Mouse (Mus musculus) cerebellum, adult 18-20 months (tissue): Measurements from ENCODE around the gene Hddc3.
A peak's percentile ranks its signal among the peaks of the same experiment; 100 is the strongest.
"Not testable (repeated sequence)": the region's sequence is repeated elsewhere in the genome, so short reads cannot be mapped to it uniquely, and the experiment has no call there.

Source experiments
- DNase-seq, 2 experiments: peaks; one replicate each; pipeline ENCODE4 v3.0.0; 2021

Gene Hddc3

DNA sequence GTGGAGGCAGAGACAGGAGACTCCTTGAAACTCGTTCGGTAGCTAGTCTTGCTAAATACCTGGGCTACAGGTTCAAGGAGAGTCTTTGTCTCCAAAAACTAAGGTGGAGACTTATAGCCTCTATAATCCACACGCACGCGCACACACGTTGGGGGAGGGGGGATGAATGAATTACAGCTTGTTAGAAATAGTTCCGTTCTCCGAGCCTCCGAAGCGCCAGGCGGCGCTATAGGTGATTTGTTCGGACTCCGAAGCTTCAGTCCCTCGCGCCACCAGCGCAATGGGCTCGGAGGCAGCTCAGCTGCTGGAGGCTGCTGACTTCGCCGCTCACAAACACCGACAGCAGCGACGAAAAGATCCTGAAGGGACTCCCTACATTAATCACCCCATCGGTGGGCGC lies at the start of gene Hddc3:
Gene Hddc3 (plus strand): TSS at position 247 of the 400 bp plus-strand sequence.
- DNase-seq: peak; percentile 95 to 98

DNA sequence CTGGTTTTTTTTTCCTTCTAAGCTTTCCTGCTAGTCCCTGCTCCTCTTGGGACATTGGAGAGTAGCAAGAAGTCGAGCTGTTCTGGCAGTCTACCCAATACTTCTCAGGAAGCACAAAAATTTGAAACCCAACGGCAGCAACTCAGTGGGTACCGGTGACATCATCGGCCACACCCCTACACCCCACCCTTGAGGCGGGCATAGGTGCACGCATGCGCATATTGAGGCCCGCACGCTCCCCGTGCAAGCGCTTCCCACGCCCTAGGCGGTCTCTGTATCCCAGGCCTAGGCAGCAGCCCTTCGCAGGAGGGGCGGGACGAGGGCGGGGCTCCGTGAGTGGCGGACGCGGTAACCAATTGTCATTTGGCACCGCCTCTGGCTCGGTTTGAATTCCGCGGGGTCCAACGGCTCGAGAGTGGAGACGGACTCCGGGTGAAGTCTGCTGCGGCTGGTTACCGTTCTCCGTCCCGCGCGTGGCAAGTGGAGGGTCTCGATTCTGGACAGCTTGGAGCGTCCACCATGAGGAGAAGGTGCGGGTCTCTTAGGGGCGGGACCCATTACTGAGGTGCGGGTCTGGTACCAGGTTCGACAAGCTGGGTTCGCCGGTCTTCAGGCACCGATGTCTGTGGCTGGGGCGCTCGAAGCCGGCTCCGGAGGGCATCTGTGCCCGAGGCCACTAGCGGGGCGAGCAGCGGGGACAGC lies 48.7 kb upstream of the Hddc3 start, which contains the start of gene Prc1:
Gene Prc1 (plus strand): TSS at position 389 of the 702 bp plus-strand sequence.
- DNase-seq: peak; percentile 98 to 99

DNA sequence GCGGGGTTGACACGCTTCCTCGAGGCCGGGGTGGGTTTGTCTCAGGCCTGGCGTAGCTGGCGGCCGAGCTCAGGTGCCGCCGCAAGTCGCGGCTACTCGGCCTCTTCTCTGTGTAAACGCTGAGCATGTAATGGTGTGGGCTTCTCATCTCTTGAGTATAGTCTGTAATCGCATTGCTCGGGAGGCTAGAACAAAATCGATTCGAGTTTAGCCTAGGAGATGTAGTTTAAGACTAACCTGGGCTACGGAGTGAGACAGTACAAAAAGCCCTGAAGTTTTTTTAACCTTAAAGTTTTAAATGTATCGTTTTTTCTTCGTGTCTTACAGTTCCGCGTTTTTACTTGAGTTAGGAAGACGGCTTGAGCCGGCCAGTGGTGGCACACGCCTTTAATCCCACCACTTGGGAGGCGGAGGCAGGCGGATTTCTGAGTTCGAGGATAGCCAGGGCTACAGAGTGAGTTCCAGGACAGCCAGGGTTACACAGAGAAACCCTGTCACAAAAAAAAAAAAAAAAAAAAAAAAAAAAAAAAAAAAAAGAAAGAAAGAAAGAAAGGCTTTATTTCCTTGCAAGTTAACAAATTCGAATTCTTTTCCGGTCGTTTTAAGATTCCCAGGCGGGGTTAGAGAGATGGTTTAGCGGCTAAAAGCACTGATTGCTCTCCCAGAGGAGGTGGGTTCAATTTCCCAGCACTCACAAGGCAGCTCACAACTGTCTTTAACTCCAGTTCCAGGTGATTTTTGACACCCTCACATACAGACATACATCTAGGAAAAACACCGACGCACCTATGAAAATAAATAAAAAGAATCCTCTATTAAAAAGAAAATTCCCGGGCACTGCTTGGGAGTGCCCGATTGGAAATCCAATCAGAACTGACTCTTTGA lies 47.9 kb upstream of the Hddc3 start:
- DNase-seq: no peak

DNA sequence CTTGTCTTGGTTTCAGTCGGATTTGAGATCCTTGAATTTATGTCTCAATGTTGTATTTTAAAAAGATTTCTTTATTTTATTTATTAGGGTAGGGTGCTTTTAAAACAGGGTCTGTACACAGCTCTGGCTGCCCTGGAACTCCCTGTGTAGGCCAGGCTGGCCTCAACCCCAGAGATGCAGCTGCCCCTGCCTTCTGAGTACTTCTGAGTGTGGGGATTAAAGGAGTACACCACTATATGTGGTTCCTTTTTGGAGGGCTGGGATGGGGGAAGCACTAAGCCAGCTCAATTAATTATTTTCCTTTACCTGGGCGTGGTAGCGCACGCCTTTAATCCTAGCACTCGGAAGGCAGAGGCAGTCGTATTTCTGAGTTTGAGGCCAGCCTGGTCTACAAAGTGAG lies 46.4 kb upstream of the Hddc3 start:
- DNase-seq: no peak

DNA sequence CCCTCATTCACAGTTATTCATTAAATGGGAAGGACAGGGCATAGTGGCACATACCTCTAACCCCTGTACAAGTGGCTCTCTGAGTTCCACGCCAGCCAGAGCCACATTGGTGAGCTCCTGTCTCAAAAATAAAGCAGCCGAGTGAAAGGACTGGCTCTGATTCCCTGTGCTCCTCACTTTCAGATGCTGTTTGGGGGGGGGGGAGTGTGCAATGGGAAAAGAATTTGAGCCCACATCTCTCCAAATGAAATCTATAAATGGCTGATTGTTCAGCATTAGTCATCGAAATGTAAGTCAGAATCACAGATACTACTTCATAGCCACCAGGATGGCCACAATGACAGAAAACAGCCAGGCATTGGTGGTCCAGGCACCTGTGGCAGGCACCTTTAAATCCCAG lies 45.9 kb upstream of the Hddc3 start:
- no peak for DNase-seq

DNA sequence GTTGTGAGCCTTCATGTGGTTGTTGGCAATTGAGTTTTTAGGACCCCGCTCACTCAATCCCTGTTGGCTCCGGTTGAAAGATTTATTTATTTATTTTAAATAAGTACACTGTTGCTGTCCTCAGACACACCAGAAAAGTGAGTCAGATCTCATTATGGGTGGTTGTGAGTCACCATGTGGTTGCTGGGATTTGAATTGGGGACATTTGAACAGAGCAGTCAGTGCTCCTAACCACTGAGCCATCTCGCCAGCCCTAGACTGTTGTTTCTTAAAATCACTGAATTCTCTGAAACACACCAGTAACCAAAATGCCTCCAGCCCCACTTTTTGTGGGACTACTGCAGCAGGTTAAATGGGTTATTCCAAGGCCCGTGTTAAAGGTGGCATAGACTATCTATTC lies 44.1 kb upstream of the Hddc3 start:
- DNase-seq: no peak

DNA sequence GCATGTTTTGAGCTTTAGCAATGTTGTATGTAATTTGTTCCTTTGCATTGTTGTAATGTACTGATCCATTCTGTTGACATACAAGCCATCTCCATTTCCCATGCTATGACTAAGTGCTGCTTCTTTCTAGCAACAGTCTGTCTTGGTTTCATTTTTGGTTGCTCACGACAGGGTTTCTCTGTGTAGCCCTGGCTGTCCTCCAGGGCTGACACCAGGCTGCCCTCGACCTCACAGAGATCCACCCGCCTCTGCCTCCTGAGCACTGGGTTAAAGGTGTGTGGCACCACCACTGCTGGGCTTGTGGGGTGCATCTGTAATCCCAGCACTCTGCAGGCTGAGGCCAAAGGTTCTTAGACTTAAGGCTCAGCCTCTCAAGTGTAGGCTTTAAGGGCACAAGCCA lies 43.3 kb upstream of the Hddc3 start:
- DNase-seq: no peak

DNA sequence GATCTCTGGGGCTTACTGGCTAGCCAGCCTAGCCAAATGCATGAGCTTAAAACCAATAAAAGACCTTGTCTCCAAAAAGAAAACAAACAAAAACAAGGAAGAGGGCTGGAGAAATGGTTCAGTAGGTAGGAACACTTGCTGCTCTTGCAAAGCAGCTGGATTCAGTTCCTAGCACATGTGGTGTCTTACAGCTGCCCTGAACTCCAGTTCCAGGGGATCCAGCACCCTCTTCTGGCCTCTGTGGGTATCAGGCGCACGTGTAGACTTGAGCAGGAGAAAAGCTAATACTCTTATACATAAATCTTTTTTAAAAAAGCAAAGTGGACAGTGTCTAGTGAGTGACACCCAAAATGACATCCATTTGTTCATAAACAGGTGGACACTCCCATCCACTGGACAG lies 41.4 kb upstream of the Hddc3 start:
- no peak for DNase-seq

DNA sequence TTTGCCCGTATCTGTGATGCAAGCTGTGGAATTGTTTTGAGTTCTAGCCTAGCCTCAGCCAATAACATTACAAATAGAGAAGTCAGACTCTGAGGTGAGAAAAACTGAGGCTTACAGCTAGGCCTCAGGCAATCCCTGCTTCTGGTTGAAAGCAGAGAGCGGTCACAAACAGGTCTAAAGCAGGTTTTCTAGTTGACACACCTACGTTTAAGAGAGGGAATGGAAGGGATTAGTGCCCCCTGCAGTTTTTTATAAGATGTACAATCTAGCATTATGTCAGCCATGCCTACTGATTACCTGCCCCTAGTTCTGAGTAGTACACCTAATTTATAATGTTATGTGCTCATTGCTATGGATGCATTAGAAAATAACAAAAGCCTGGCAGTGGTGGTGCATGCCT lies 35.1 kb upstream of the Hddc3 start:
- no peak for DNase-seq

DNA sequence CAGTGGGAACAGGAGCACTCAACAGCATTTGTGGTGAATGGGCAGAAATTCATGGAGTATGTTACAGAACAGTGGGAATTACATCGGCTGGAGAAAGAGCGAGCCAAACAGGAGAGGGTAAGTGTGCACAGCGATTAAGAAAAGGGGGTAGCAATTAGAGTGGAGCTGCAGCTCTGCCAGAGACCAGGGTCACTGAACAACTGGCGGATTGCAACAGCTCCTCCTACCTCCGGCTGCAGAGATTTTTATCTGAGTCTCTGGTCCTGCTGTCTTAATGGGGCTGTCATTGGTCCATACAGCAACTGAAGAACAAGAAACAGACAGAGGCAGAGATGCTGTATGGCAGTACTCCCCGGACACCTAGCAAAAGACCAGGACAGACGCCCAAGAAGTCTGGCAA lies 32.1 kb upstream of the Hddc3 start:
- DNase-seq: no peak

DNA sequence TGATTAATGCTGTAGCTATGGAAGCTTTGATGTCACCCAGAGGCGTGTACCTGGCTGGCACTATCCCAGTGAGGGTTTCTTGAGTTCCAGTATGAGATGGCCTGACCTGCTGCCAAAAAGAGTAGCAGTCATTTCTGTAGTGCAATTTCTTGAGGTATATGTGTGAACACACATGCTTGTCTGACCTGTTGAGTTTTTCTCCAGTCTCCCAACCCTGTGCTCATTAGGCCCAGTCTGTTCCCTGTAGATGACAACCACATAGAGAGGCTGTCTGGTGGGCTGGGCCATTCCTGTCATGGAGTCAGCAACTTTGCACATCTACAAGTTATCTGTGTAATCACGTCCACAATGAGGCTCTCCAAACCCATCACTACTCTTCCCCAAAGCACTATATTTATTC lies 27.2 kb upstream of the Hddc3 start:
- DNase-seq: no peak

DNA sequence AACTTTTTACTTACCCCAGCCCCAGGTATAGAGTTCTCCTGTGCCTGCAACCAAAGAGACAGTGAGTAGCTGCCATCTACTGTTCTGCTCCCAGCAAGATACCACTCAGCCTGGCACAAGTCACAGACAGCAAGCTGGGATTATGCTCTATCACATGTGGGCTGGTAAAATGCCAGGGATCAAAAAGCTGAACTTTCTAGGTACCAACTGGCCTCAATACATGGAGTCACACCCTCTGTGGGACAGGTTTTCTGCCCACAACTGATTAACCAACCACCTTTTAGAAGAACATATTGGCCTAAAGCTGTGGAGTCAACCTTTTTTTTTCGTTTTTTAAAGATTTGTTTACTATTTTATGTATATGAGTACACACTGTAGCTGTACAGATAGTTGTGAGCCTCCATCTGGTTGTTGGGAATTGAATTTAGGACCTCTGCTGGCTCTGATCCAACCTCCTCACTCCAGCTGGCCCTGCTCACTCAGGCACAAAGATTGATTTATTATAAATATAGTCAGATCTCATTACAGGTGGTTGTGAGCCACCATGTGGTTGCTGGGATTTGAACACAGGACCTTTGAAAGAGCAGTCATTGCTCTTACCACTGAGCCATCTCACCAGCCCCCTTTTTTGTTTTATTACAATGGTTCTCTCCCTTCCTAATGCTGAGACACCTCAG lies 25.3 kb upstream of the Hddc3 start:
- DNase-seq: no peak

DNA sequence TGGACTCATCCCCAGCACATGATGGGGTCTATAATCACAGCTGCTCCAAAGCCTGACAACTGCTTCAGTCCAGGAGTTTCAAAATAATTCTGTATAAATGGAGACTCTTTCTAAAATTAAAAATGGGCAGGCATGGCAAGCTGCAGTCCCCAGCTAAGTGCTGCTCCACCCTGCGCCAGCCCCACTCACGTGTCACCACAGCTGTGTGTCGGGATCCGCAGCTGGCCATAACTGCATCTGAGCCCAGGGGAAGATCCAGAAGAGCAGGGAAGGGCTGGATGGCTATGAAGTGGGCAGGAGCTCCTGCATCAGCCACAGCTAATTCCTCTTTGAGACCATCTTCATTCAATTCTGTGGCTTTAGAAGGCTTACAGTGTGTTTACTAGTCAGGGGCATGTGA lies 24.2 kb upstream of the Hddc3 start:
- no peak for DNase-seq

DNA sequence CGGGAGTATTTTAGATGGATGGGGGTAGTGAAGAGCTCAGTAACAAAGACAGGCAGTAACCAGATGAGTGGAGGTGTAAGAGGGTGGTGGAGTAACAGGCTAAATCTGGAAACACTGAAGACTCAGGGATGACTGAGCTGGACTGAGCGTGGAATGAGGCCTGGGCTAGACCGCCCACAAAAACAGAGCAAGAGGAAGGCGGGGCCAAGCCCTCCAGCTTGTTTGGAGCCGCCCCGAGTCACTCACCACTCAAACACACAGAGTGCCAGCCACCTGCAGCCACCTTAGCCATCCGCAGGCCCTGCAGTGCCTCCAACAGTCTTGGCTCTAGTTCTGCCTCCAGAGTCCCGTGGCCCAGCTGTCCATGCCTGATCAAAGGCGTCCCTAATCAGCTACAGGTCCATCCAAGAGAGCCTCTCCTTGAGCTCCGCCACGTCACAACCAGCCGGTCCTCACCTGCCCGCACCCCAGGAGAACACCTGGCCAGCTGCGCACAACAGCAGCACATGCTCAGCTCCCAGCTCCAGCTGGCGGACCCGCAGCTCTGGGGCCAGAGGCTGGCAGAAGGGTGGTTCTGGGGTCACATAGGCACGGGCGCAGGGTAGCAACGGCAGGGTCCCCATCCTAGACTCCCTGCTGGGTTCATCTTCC lies 22.9 kb upstream of the Hddc3 start:
- DNase-seq: peak in 1 of 2 experiments; percentile 16

DNA sequence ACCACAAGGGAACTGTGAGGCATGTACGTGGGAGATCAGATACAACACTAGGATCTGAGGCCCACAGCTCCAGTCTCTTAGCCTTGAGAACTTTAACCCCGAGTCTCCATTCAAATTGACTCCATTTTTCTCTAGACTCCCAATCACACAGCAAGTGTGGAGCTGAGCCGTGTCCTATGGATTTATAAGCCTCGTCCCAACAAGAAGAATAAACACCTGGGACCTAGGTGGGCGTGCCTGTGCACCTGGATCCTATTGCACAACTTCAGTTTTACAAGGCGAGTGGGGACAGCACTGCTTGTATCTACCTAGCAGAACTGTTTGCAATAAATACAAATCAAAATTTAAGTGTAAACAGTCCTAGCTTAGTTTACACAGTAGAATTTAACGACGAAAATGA lies 19.6 kb upstream of the Hddc3 start:
- DNase-seq: no peak

DNA sequence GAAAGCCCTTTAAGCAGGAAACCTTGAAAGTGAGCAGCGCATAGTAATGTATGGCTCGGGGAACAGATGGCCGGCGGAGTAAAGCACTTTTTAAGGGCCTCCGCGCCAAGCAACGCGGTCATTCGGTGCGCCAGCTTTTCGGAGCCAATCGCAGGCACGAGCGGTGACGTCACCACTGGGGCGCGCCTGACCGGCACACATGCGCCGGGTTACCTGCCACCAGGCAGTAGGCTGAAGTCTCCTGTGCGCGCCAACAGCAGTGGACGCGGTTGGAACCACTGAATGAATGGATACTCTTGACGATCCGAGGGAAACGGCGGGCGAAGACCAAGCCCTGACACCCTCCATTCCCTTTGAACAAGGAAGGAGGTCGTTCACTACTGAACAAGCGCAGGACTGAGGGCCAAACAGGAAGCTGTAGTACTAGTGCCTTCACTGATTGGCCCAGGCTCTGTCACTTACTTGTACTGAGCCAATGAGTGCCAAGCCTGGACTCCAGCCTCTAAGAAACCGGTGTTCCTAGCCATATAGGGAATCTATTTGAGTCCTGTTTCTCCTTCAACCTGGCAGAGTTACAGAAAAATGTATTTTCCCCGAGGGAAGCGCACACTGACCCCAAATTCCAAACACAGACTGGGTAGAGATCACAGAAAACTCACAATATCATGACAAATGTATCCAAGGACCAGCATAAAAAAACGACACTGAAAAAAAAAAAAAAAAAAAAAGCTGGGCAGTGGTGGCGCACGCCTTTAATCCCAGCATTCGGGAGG lies 18.7 kb upstream of the Hddc3 start, which contains the start of gene Rccd1:
Gene Rccd1 (minus strand): TSS at position 412 of the 773 bp plus-strand sequence.
- peak; percentile 96 to 98 for DNase-seq

DNA sequence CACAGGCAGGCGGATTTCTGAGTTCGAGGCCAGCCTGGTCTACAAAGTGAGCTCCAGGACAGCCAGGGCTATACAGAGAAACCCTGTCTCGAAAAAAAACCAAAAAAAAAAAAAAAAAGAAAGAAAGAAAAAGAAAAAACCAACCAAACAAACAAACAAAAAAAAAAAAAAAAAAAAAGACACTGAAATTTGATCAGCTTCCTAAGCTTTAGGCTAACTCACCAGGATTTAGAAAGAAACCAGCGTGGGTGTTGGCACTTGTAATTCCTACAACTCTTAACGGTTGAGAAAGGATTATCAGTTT lies 18.1 kb upstream of the Hddc3 start:
- DNase-seq: not testable (repeated sequence)

DNA sequence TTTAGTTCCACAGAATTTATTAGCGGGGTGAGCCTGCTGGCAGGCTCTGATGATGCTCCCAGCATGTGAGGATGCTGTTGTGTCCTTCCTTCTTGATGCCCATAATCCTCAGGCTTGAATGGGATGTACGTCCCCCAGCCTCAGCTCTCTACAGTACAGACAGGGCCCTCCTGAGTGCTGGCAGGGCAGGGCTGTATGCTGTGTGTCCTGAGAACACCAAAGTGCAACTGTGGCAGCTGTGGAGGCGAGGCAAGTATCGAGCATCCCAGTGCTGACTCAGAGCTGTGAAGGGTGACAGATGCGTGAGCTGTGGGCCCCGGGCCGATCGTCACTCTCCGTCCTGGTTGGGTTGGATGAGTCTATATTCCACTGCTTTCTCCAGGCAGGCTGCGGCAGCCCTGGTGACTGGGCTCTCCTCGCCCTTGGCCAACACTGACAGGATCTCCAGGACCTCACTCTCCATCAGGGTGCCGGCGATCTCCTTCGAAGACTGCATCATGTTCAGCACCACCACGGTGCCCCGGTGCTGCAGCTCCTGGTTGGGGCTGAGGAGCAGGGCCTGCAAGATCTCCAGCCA lies 17.5 kb upstream of the Hddc3 start:
- DNase-seq: no peak

DNA sequence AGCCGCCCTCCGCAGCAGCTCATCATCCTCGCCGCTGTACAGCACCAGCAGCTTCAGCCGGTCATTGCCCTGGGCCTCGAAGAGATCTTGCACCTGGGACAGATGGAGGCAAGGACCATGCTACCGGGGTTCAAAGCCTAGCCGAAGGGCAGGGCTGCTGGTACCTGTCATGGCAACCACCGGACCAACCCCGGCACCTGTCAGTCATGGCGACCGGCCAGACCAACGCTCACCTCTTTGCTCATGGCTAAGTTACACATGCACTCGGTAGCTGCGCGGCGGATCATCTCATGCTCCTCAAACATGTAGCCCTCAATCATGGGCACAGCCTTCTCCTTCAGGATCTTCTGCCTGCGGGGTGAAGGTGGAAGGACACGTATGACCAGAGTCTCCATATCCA lies 16.8 kb upstream of the Hddc3 start:
- no peak for DNase-seq

DNA sequence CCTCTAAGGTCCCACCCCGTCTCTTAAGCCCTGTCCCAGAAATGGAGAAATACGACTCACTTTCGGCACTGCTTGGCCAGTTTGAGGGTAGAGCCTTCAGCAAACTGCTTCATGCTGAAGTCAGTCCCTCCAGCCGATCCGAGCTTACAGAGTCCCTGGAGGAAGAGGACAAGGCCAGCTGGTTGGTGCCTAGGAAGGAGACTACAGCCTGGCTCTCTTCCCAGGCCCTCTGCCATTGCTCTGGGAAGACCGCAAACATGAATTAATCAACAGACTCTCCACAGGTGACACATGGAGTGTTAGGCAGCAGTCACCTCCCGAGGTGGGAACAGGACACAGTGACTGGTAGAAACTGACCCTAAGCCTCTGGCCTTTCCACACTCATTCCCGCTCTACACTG lies 12.6 kb upstream of the Hddc3 start:
- DNase-seq: peak; percentile 63 to 64

DNA sequence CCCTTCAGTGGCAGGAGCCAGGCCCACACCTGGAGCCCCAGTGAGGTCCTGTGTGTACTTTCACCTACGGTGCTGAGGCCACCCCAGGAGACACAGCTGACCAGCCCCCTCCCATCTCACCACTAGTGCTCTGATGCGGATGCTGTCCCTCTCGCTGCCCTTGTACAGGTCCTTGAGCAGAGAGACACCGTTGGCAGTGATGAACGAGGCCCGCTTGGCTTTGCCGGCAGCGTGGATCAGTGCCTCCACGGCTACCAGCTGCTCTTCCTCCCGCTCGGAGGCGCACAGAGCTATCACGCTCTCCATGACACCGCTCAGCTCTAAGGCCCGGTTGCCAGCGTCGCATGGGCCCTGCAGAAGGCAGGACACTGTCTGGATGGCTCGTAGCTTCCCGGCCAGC lies 11.5 kb upstream of the Hddc3 start:
- DNase-seq: no peak

DNA sequence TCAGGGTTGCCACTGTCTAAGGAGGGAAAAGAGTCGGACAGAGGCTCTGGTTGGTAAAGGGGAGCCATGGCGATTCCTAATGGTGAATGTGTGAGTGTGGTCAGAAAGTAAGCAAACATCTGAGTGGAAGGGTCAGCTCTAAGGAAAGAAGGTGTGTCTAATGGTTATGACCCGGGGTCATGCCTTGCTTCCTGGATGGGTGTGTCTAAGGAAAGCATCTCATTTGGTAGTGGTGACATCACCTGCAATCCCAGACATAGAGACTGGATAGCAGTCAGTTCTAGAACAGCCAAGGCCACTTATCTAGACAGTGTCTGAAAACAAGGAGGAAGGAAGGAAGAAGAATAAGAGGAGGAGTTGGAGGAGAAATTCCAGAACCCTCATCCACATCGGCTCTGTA lies 8.1 kb upstream of the Hddc3 start:
- no peak for DNase-seq
